Mouse (Mus musculus) thymus, adult 2 months (tissue): ENCODE measurements around the gene Bcas2. TPM values are rescaled to one million over a fixed set of nuclear protein-coding genes. Genes with fewer than 3 reads are reported as not detected.

Experiments
- DNase-seq: peaks from one replicate; pipeline ENCODE4 v3.0.0; 2021
- H3K27ac ChIP-seq: fragments of 200-500 bp; 2 replicates; pipeline ENCODE4 v1.5.1; 2012; ENCODE audit warnings: low read length, control low read depth; ENCODE audit not compliant: control insufficient read depth, insufficient read depth
- H3K27me3 ChIP-seq: fragments of 200-500 bp; 2 replicates; pipeline ENCODE4 v1.6.1; 2012; ENCODE audit warnings: mild to moderate bottlenecking, low read length, moderate library complexity, mixed read lengths; ENCODE audit not compliant: control insufficient read depth, insufficient read depth
- H3K36me3 ChIP-seq: fragments of 200-500 bp; 2 replicates; pipeline ENCODE4 v1.6.1; 2012; ENCODE audit warnings: mild to moderate bottlenecking, low read length, moderate library complexity; ENCODE audit not compliant: control insufficient read depth, insufficient read depth
- H3K4me1 ChIP-seq: fragments of 200-500 bp; replicated peaks from 2 replicates; pipeline ENCODE4 v1.6.1; 2012; ENCODE audit warnings: low read length; ENCODE audit not compliant: control insufficient read depth, insufficient read depth
- H3K4me3 ChIP-seq: fragments of 200-500 bp; 2 replicates; pipeline ENCODE4 v1.5.1; 2012; ENCODE audit warnings: mild to moderate bottlenecking, low read length, control low read depth, moderate library complexity; ENCODE audit not compliant: control insufficient read depth, insufficient read depth
- CTCF ChIP-seq: fragments of 200-500 bp; IDR thresholded peaks from 2 replicates; pipeline ENCODE4 v1.5.1; 2012; ENCODE audit warnings: mild to moderate bottlenecking, control low read depth, low read length, moderate library complexity, borderline replicate concordance; ENCODE audit not compliant: control insufficient read depth, poor library complexity, insufficient read depth; ENCODE audit errors: extremely low read depth
- POLR2A ChIP-seq: fragments of 200-500 bp; IDR thresholded peaks from 2 replicates; pipeline ENCODE4 v1.6.1; 2012; ENCODE audit warnings: mild to moderate bottlenecking, low read length, control low read depth, moderate library complexity; ENCODE audit not compliant: control insufficient read depth, poor library complexity, insufficient read depth; ENCODE audit errors: extremely low read depth
- WGBS: fragments of 180-500 bp; shearing (Covaris S2); methylation state at CpG from one replicate; pipeline ENCODE4 v1.1.7; 2018; 5-methylcytosine and 5-hydroxymethylcytosine counted together
- polyA plus RNA-seq: library from polyadenylated mRNA; depleted of rRNA; stranded (reverse); fragments of >200 nt; gene quantifications from 2 replicates; pipeline ENCODE4 v1.2.3, GENCODE M21; 2012

Bcas2 gene
- polyA plus RNA-seq, 1 experiment, result 39.0 TPM

- Histone ChIP-seq H3K27ac (no peak overlapping the region), H3K27me3 (no peaks in the 10 kb centered on the region), H3K4me3 (no peak overlapping the region), H3K4me1 (peaks cover 6% of the 10 kb centered on the region), H3K36me3 (no peaks in the 10 kb centered on the region)
- TF ChIP-seq CTCF (no peak), POLR2A (no peak)
- no peak for DNase-seq
These were observed 17.7 kb upstream of the Bcas2 start for GRCm38 (mm10) chr3:103153761-103154160.

GRCm38 (mm10) chr3:103159232-103159900 lies 12.1 kb upstream of the Bcas2 start:
- Histone ChIP-seq H3K36me3 (no peaks in the 10 kb centered on the region), H3K27me3 (no peaks in the 10 kb centered on the region), H3K27ac (no peak overlapping the region), H3K4me1 (no peaks in the 10 kb centered on the region), H3K4me3 (no peak overlapping the region)
- TF ChIP-seq POLR2A (no peak), CTCF (no peak)
- WGBS, result 81% methylated on average over 3 of the region's 3 CpGs
- no peak for DNase-seq

GRCm38 (mm10) chr3:103169771-103170170 lies 1.7 kb upstream of the Bcas2 start:
- WGBS, result 22% methylated on average over 4 of the region's 4 CpGs
- Histone ChIP-seq H3K4me3 (no peak overlapping the region), H3K27ac (no peak overlapping the region), H3K36me3 (peaks cover 6% of the 10 kb centered on the region), H3K4me1 (no peaks in the 10 kb centered on the region; the same call in 1 of the 2 replicates), H3K27me3 (no peaks in the 10 kb centered on the region)
- TF ChIP-seq CTCF (no peak), POLR2A (no peak)
- peak; percentile 82 for DNase-seq

GRCm38 (mm10) chr3:103172615-103173014 lies 1.2 kb downstream of the Bcas2 start:
- WGBS, result 37% methylated on average over 5 of the region's 5 CpGs
- Histone ChIP-seq H3K36me3 (peaks cover 29% of the 10 kb centered on the region), H3K27ac (no peak overlapping the region), H3K27me3 (no peaks in the 10 kb centered on the region), H3K4me1 (no peaks in the 10 kb centered on the region; the same call in 1 of the 2 replicates), H3K4me3 (no peak overlapping the region)
- TF ChIP-seq POLR2A (no peak), CTCF (no peak)
- no peak for DNase-seq

- Histone ChIP-seq H3K27me3 (no peaks in the 10 kb centered on the region), H3K4me3 (no peak overlapping the region), H3K36me3 (peaks cover 37% of the 10 kb centered on the region), H3K4me1 (no peaks in the 10 kb centered on the region), H3K27ac (no peak overlapping the region)
- DNase-seq, result no peak
- WGBS, result 99% methylated on average over 4 of the region's 4 CpGs
- TF ChIP-seq POLR2A (no peak), CTCF (no peak)
These were observed 5.3 kb downstream of the Bcas2 start for GRCm38 (mm10) chr3:103176740-103177139.

- DNase-seq, result no peak
- no peak overlapping the region for H3K4me3 ChIP-seq
- H3K27ac ChIP-seq, result no peak overlapping the region
- peaks cover 34% of the 10 kb centered on the region for H3K36me3 ChIP-seq
- no peak for TF ChIP-seq CTCF
- no peak for TF ChIP-seq POLR2A
- 94% methylated on average over 9 of the region's 9 CpGs for WGBS
- no peaks in the 10 kb centered on the region for H3K27me3 ChIP-seq
- no peaks in the 10 kb centered on the region for H3K4me1 ChIP-seq
These were observed 8.1 kb downstream of the Bcas2 start for GRCm38 (mm10) chr3:103179527-103179926.

GRCm38 (mm10) chr3:103181171-103181570 lies 9.7 kb downstream of the Bcas2 start:
- Histone ChIP-seq H3K4me1 (no peaks in the 10 kb centered on the region), H3K4me3 (no peak overlapping the region), H3K27me3 (no peaks in the 10 kb centered on the region), H3K27ac (no peak overlapping the region), H3K36me3 (peaks cover 19% of the 10 kb centered on the region)
- DNase-seq, result no peak
- TF ChIP-seq POLR2A (no peak), CTCF (no peak)
- WGBS, result 67% methylated on average over 4 of the region's 4 CpGs
